Mouse (Mus musculus): ENCODE results near the gene Atf7ip2. TPM values are rescaled to one million over a fixed set of nuclear protein-coding genes. Genes with fewer than 3 reads are reported as not detected.

Gene Atf7ip2
- under 1 TPM in 1 of 2 experiments, not detected in 1; 0.47 TPM for total RNA-seq (2023)

DNA sequence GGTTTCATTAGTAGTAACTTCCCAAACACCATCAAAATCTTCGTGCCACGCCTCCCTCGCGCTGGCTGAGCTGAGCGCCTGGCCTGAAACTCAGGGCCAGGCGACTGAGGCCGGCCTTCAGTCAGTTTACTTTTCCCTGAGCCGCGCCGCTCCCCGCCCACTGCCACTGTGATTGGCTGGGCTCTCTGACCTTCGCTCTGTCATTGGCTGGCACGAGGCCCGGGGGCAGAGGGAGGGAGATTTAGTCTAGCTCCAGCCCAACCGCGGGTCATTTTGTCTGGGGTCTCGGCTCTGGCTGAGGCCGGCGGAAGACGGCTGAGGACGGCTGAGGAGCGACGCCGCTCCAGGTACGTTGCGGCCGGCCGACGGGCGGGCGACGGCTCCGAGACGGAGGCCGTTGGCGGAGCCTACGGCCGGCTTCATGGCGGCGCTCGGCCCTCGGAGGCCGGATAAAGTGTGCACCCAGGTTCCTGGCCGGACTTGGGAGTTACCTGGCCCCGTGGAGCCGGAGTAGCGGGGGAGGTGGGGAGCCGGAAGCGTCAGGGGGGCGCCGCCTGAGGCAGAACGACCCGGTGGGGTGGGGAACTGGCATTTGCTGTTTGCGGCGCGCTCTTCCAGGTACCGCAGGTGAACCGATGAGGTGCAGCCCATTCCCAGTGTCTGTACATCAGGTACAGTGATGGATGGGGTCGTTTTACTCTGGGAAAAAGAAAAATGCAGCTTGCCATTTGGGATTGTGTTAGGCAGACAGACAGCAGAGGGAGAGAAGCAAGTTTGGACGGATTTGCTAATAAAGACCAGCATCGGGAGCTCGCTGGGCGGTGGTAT is at the start of gene Atf7ip2:
TSS of gene Atf7ip2 (plus strand) at position 34 of the 828 bp plus-strand sequence.

DNA sequence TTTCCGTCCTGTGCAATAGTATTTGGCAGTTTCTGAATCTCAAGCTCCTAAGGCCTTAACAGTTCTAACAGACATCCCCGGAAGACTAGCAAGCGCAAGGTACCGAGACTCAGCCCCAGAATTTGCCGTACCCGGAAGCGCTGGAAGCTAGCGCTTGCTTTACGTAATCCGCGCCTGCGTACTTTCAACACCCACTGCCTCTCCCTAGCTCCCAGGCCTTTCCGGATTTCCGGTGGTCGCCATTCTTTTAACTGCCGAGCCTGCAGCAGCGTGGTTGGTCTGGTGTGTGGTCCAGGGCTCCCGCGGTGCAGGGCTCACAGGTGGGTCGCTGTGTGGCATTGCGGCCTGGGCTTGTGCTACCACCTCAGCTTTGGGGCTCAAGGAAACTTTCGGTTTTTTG is 22.5 kb upstream of the Atf7ip2 start, which contains the start of gene Rpl39l:
TSS of gene Rpl39l (plus strand) at position 222 of the 400 bp plus-strand sequence.

Other genes starting within 250 kb of the Atf7ip2 start
- not detected for gene Grin2a, start 197.2 kb upstream of the Atf7ip2 start, total RNA-seq (2023)
- gene Rpl39l, start 22.5 kb upstream of the Atf7ip2 start, total RNA-seq (2023) = not detected
- under 1 TPM in 1 of 2 experiments, not detected in 1; 0.24 TPM for gene Emp2, start 121.3 kb downstream of the Atf7ip2 start, total RNA-seq (2023)
- gene Tekt5, start 202.8 kb downstream of the Atf7ip2 start, total RNA-seq (2023) = not detected
- 10 to 100 TPM; 39.1 to 41.8 TPM for gene Nubp1, start 219.2 kb downstream of the Atf7ip2 start, total RNA-seq (2023)